Mouse (Mus musculus) liver, adult 2 months (tissue): Measurements from ENCODE around the gene Zfr2.

Experiments
- CTCF ChIP-seq: fragments of 200-500 bp; IDR thresholded peaks from 2 replicates; pipeline ENCODE4 v1.5.1; 2011; ENCODE audit warnings: low read depth, low read length, control low read depth
- POLR2A ChIP-seq: fragments of 200-500 bp; IDR thresholded peaks from 2 replicates; pipeline ENCODE4 v1.6.1; 2011; ENCODE audit warnings: low read length, control low read depth; ENCODE audit not compliant: insufficient read depth; ENCODE audit errors: extremely low read depth

DNA sequence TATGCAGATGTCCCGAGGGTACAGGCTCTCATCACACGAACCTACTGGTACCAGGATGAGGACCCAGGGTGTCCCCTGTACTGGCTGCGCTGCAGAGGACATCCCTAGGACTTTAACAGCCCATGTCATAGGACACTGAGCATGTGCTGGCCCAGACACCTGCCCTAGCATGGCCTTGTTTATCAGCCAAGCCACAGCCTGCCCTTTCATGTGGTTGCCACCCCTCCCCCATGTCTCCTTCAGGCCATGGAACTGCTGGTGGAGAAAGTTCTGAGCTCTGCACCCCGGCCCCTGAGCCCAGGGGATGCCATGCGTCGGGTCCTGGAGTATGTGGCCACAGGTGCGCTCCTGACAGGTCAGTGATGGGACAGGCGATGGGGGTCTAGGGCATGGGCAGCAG, 16.5 kb downstream of the Zfr2 start:
- TF ChIP-seq CTCF (no peak), POLR2A (no peak)
